Mouse (Mus musculus) heart, postnatal 0 days (tissue): ENCODE measurements around the gene Lingo1. TPM values are rescaled to one million over a fixed set of nuclear protein-coding genes. Genes with fewer than 3 reads are reported as not detected.

Experiments
- ATAC-seq: fragments of 200-750 bp; cut with Nextera tagmentation; 2 replicates; pipeline ENCODE4 v1.8.0; 2017; ENCODE audit warnings: low read depth, moderate number of reproducible peaks, moderate library complexity; ENCODE audit not compliant: insufficient read depth
- DNase-seq: peaks from one replicate; pipeline ENCODE4 v3.0.0-alpha.2; 2016; ENCODE audit warnings: low spot score
- H3K27ac ChIP-seq: fragments of 300-500 bp; sonication (generic); 2 replicates; pipeline ENCODE4 v1.5.1; 2014; ENCODE audit warnings: low read depth, mild to moderate bottlenecking
- H3K27me3 ChIP-seq: fragments of 300-500 bp; sonication (generic); 2 replicates; pipeline ENCODE4 v1.6.1; 2014; ENCODE audit warnings: low read length, mixed read lengths; ENCODE audit not compliant: control insufficient read depth, insufficient read depth
- H3K36me3 ChIP-seq: fragments of 300-500 bp; sonication (generic); replicated peaks from 2 replicates; pipeline ENCODE4 v1.6.1; 2014; ENCODE audit warnings: low read length, mixed read lengths; ENCODE audit not compliant: control insufficient read depth, insufficient read depth
- H3K4me1 ChIP-seq: fragments of 300-500 bp; sonication (generic); 2 replicates; pipeline ENCODE4 v1.6.1; 2014; ENCODE audit warnings: antibody characterized with exemption; ENCODE audit not compliant: control insufficient read depth, insufficient read depth
- H3K4me2 ChIP-seq: fragments of 300-500 bp; sonication (generic); 2 replicates; pipeline ENCODE4 v1.6.1; 2014; ENCODE audit warnings: low read depth, mild to moderate bottlenecking, low read length, moderate library complexity
- H3K4me3 ChIP-seq: fragments of 300-500 bp; sonication (generic); 2 replicates; pipeline ENCODE4 v1.5.1; 2014; ENCODE audit warnings: low read depth, low read length
- H3K9ac ChIP-seq: fragments of 300-500 bp; sonication (generic); replicated peaks from 2 replicates; pipeline ENCODE4 v1.6.1; 2014; ENCODE audit warnings: low read depth, low read length, mixed read lengths
- H3K9me3 ChIP-seq: fragments of 300-500 bp; sonication (generic); replicated peaks from 2 replicates; pipeline ENCODE4 v1.6.1; 2016; ENCODE audit warnings: low read length; ENCODE audit not compliant: control insufficient read depth
- CTCF ChIP-seq: IDR thresholded peaks from 2 replicates; pipeline ENCODE4 v1.5.1; 2016; ENCODE audit warnings: antibody characterized with exemption, control low read depth, low read depth
- EP300 ChIP-seq: IDR thresholded peaks from 2 replicates; pipeline ENCODE4 v1.6.1; 2016; ENCODE audit warnings: antibody characterized with exemption, low read depth
- WGBS: fragments of 180-500 bp; shearing (Covaris S2); extraction: QIAGEN DNeasy Blood & Tissue Kit; methylation state at CpG from one replicate; pipeline ENCODE4 v1.1.7; 2014; 5-methylcytosine and 5-hydroxymethylcytosine counted together
- polyA plus RNA-seq: library from polyadenylated mRNA; unstranded; fragments of >200 nt; fragmentation: Nextera tagmentation; extraction: Ambion mirVana; gene quantifications from 2 replicates; pipeline ENCODE4 v1.2.1, GENCODE M21; 2015
- total RNA-seq: library from RNA; depleted of rRNA; stranded (reverse); fragments of >200 nt; gene quantifications from 2 replicates; pipeline ENCODE4 v1.2.3, GENCODE M21; 2014; ENCODE audit warnings: low replicate concordance

Lingo1 gene
- total and polyA plus RNA-seq, 2 experiments from 2014 or later, result 0.66 to 2.4 TPM

DNA sequence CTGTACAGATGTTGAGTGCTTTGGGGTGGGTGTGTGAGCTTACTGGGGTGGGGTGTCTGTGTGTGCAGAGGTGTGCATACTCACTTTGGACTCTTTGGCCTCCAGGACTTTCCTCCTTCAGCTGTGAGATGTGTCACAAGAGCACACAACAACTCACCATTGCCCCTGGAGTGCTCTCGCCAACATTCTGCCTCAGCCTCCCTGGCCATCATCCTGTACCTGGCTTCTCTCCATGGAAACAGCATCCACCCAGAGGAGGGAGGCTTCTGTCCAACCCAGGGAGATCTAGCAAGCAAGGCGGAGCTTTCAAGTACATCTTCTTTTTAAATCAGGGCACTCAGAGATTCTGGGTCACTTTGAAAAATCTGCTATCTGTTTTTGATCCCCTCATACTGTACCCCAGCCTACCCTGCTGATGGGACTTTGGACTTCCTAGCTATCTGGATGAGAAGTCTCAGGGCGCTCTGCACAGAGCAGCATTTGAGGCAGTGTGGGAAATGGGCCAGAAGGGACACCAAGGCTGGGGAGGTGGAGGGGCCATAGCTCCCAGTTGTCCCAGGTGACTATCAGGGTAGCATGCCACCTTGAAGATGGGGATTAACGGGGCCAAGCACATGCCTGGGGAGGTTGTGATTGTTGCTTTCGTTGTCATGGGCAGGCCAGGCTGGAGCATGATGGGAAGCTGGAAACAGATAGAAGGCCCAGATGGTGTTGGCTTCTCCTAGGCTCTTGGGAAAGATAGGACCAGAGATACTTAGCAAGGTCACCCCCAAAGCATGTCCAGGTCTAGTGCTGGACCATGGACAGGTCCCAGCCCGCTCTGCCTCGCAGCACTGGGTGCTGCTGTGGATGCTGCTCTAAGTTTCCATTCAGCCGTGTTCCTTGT lies 184.1 kb downstream of the Lingo1 start:
- H3K9ac ChIP-seq, result no peak overlapping the region
- no peak overlapping the region for H3K4me3 ChIP-seq
- no peak for ATAC-seq
- WGBS, result 87% methylated on average over 8 of the region's 8 CpGs
- H3K4me2 ChIP-seq, result no peak overlapping the region
- peaks cover 5% of the 10 kb centered on the region; the same call in 1 of the 2 replicates for H3K4me1 ChIP-seq
- no peak overlapping the region for H3K27ac ChIP-seq
- TF ChIP-seq EP300, result no peak
- no peak for TF ChIP-seq CTCF
- DNase-seq, result no peak
- H3K9me3 ChIP-seq, result no peaks in the 10 kb centered on the region
- no peaks in the 10 kb centered on the region for H3K36me3 ChIP-seq
- H3K27me3 ChIP-seq, result no peaks in the 10 kb centered on the region

DNA sequence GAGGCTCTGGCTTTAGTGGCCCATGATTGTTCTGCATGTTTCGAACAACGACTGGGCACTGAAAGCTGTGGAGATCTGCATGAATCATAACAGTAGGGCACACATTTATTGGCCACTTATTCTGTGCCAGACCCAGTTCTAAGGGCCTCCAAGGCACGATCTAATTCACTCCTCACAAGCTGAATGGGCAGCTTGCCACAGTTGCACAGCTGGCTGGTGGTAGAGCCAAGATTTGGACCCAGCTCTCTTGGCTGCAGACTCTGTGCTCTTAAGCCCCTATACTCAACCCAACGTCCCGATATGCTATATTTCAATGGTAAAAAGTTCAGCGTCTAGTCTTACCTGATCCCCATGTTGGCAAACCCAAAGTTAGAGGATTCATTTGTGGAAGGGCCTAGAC lies 185.3 kb downstream of the Lingo1 start:
- Histone ChIP-seq H3K4me2 (no peak overlapping the region), H3K36me3 (no peaks in the 10 kb centered on the region), H3K4me3 (no peak overlapping the region), H3K27me3 (no peaks in the 10 kb centered on the region), H3K4me1 (peaks cover 5% of the 10 kb centered on the region; the same call in 1 of the 2 replicates), H3K27ac (no peak overlapping the region), H3K9ac (no peak overlapping the region), H3K9me3 (no peaks in the 10 kb centered on the region)
- 78% methylated on average over 6 of the region's 6 CpGs for WGBS
- DNase-seq, result no peak
- ATAC-seq, result no peak
- TF ChIP-seq EP300 (no peak), CTCF (no peak)

DNA sequence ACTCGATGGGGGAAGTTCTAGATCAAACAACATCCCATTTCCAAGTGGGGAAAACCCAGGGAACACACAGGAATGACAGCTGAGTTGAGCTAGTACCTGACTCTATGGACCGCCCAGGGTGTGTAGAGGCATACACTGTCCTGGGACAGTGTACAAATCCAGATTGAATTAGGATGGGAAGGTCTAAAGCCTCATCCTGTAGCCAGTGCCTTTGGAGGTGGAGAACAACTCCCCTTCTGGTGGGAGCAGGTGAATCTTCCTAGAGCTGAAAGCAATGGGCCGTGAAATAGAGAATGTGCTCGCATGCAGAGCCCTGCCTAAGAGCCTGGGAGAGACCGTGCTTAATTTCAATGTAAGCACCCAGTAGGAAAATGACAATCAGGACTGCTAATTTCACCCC lies 185.8 kb downstream of the Lingo1 start:
- Histone ChIP-seq H3K4me3 (no peak overlapping the region), H3K27ac (no peak overlapping the region), H3K27me3 (no peaks in the 10 kb centered on the region), H3K9ac (no peak overlapping the region), H3K4me2 (no peak overlapping the region), H3K36me3 (no peaks in the 10 kb centered on the region), H3K4me1 (peaks cover 5% of the 10 kb centered on the region; the same call in 1 of the 2 replicates), H3K9me3 (no peaks in the 10 kb centered on the region)
- ATAC-seq (no peak), DNase-seq (no peak)
- no peak for TF ChIP-seq EP300
- no peak for TF ChIP-seq CTCF
- WGBS, result 87% methylated on average over 5 of the region's 5 CpGs

GRCm38 (mm10) chr9:56609486-56609885 lies 186.8 kb downstream of the Lingo1 start:
- Histone ChIP-seq H3K4me3 (no peak overlapping the region), H3K36me3 (no peaks in the 10 kb centered on the region), H3K9ac (no peak overlapping the region), H3K4me2 (no peak overlapping the region), H3K27ac (no peak overlapping the region), H3K9me3 (no peaks in the 10 kb centered on the region), H3K27me3 (no peaks in the 10 kb centered on the region), H3K4me1 (peaks cover 5% of the 10 kb centered on the region; the same call in 1 of the 2 replicates)
- DNase-seq (no peak), ATAC-seq (no peak)
- TF ChIP-seq EP300 (no peak), CTCF (no peak)
- 64% methylated on average over 5 of the region's 5 CpGs for WGBS

- peaks cover 5% of the 10 kb centered on the region; the same call in 1 of the 2 replicates for H3K4me1 ChIP-seq
- WGBS, result 33% methylated on average over 11 of the region's 11 CpGs
- no peak overlapping the region for H3K9ac ChIP-seq
- TF ChIP-seq EP300 (no peak), CTCF (no peak)
- no peak overlapping the region for H3K4me2 ChIP-seq
- DNase-seq, result no peak
- no peak overlapping the region for H3K4me3 ChIP-seq
- H3K9me3 ChIP-seq, result no peaks in the 10 kb centered on the region
- ATAC-seq, result no peak
- no peak overlapping the region for H3K27ac ChIP-seq
- no peaks in the 10 kb centered on the region for H3K27me3 ChIP-seq
- H3K36me3 ChIP-seq, result no peaks in the 10 kb centered on the region
Observed at GRCm38 (mm10) chr9:56608691-56609351, 187.4 kb downstream of the Lingo1 start.
